Mouse (Mus musculus) myocyte (in vitro differentiated cells): ENCODE measurements around the gene Cdc6.

Experiments used
- E2F4 ChIP-seq: IDR thresholded peaks from one replicate; pipeline ENCODE4 v1.6.1; 2011; ENCODE audit warnings: mild to moderate bottlenecking, control low read depth, moderate library complexity; ENCODE audit not compliant: insufficient read depth
- MAX ChIP-seq: IDR thresholded peaks from one replicate; pipeline ENCODE4 v1.6.1; 2011; ENCODE audit warnings: low read depth, mild to moderate bottlenecking, control low read depth
- POLR2A ChIP-seq: IDR thresholded peaks from one replicate; pipeline ENCODE4 v1.6.1; 2011; ENCODE audit warnings: low read depth, mild to moderate bottlenecking, control low read depth, moderate library complexity; ENCODE audit not compliant: insufficient read length
- TCF12 ChIP-seq: IDR thresholded peaks from one replicate; pipeline ENCODE4 v1.6.1; 2011; ENCODE audit warnings: mild to moderate bottlenecking, control low read depth; ENCODE audit not compliant: poor library complexity, insufficient read depth, severe bottlenecking

DNA sequence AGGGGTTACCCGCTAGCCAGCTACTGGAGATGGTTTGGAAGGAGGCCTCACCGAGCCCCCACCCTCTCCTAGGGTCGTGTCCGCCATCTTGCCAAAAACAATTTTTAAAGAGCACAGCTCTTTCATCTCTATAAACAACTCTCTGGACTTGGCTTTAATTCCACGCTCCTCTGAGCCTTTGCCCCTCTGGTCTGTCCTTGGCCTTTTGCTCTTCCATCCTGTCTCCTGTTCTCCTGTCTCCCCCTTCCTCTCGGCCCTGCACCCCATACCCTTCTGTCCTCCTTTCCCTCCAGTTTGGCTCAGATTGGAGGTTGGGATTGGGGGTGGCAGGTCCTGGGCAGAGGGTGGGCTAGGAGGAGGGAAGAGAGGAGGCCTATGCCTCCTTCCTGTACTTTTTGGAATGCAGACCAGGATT is 56.6 kb downstream of the Cdc6 start:
- TF ChIP-seq E2F4, result no peak
- TF ChIP-seq POLR2A, result no peak
- no peak for TF ChIP-seq TCF12
- no peak for TF ChIP-seq MAX
